Mouse (Mus musculus): ENCODE data around the gene Trappc12. TPM values are rescaled to one million over a fixed set of nuclear protein-coding genes. Genes with fewer than 3 reads are reported as not detected.

Trappc12 gene
- polyA plus RNA-seq, 1 experiment from 2014 or later, result 40.9 TPM

DNA sequence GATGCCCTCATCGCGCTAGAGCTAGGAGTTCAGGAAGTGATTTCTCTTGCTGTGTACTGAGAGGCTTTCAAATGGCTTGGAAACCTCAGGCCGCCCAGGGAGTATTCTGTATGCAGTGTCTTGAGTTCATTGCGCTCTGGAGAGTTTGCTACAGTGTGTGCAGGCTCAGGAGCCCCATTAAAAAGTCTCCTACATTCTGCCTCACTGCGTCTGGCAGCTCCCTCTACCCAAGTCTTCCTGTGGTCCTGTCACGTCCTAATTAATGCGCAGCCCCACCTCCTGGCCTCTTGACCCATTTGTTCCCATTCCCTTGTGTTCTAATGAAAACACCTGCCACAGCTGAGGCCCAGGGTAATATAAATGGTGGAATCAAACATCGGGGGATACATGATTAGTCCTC is 34.6 kb upstream of the Trappc12 start:
- Histone ChIP-seq H3K27me3 (replicated peaks; ENCODE audit: control insufficient read depth, insufficient read depth, low read length) (no peaks in the 10 kb centered on the region), H3K4me3 (ENCODE audit: low read depth, low read length) (no peak overlapping the region), H3K9ac (ENCODE audit: low read length) (no peak overlapping the region), H3K36me3 (ENCODE audit: control insufficient read depth, insufficient read depth, low read length) (no peaks in the 10 kb centered on the region), H3K4me2 (ENCODE audit: low read length) (no peak overlapping the region), H3K27ac (ENCODE audit: low read depth) (no peak overlapping the region), H3K9me3 (ENCODE audit: control insufficient read depth, low read length) (no peaks in the 10 kb centered on the region), H3K4me1 (replicated peaks; ENCODE audit: control insufficient read depth, insufficient read depth, low read length) (peaks cover 6% of the 10 kb centered on the region; the same call in 1 of the 2 replicates)
- 35% methylated on average over 8 of the region's 8 CpGs for WGBS
- ATAC-seq (replicated peaks; ENCODE audit: low FRiP score, low TSS enrichment, low read depth) (no peak), DNase-seq (ENCODE audit: low spot score) (no peak)

DNA sequence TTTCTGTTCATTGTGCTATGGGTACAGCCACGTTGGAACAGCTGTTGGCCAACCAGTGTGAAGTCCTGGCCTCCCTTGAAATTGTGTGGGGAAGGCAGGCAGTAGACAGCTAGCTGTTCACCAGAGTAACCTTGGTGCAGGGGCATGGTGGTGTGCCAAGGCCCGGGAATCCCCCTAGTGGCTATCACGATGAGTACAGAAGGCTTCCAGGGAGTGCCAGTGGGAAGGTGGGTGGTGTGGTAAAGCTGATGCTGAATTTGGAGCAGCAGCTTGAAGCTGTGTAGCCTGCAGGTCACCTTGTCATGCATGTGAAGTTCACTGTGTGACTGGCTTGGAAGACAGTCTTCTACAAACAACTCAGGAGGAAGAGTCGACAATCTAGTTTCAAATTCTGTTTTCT is 34.1 kb upstream of the Trappc12 start:
- Histone ChIP-seq H3K9ac (ENCODE audit: low read length) (no peak overlapping the region), H3K27ac (ENCODE audit: low read depth) (no peak overlapping the region), H3K4me1 (replicated peaks; ENCODE audit: control insufficient read depth, insufficient read depth, low read length) (peaks cover 6% of the 10 kb centered on the region; the same call in 1 of the 2 replicates), H3K4me2 (ENCODE audit: low read length) (no peak overlapping the region), H3K36me3 (ENCODE audit: control insufficient read depth, insufficient read depth, low read length) (no peaks in the 10 kb centered on the region), H3K4me3 (ENCODE audit: low read depth, low read length) (no peak overlapping the region), H3K27me3 (replicated peaks; ENCODE audit: control insufficient read depth, insufficient read depth, low read length) (no peaks in the 10 kb centered on the region), H3K9me3 (ENCODE audit: control insufficient read depth, low read length) (no peaks in the 10 kb centered on the region)
- 39% methylated on average over 4 of the region's 4 CpGs for WGBS
- no peak for DNase-seq (ENCODE audit: low spot score)
- no peak for ATAC-seq (replicated peaks; ENCODE audit: low FRiP score, low TSS enrichment, low read depth)

DNA sequence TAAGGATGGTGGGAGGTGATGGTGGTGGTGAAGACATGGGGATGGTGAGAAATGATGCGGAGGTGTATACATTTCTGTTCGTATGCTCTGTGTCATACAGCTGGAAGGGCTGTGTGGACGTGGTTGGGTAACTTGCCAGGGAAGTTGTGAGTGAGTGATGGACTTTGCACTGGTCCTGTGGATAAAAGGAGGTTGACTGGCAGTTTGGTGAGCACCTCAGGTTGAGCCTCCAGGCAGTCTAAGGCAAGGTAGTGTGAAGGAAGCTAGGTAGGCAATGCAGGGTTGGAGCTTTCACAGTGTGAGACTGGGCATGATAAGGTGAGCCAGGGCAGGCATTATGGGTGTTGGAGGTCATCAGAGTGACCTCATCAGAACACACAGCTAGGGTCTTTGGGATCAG is 32.4 kb upstream of the Trappc12 start:
- H3K9ac ChIP-seq (ENCODE audit: low read length), result no peak overlapping the region
- H3K27ac ChIP-seq (ENCODE audit: low read depth), result no peak overlapping the region
- 87% methylated on average over 3 of the region's 3 CpGs for WGBS
- no peaks in the 10 kb centered on the region for H3K9me3 ChIP-seq (ENCODE audit: control insufficient read depth, low read length)
- peaks cover 6% of the 10 kb centered on the region; the same call in 1 of the 2 replicates for H3K4me1 ChIP-seq (replicated peaks; ENCODE audit: control insufficient read depth, insufficient read depth, low read length)
- DNase-seq (ENCODE audit: low spot score), result no peak
- no peak overlapping the region for H3K4me2 ChIP-seq (ENCODE audit: low read length)
- H3K27me3 ChIP-seq (replicated peaks; ENCODE audit: control insufficient read depth, insufficient read depth, low read length), result no peaks in the 10 kb centered on the region
- H3K36me3 ChIP-seq (ENCODE audit: control insufficient read depth, insufficient read depth, low read length), result no peaks in the 10 kb centered on the region
- H3K4me3 ChIP-seq (ENCODE audit: low read depth, low read length), result no peak overlapping the region
- no peak for ATAC-seq (replicated peaks; ENCODE audit: low FRiP score, low TSS enrichment, low read depth)

DNA sequence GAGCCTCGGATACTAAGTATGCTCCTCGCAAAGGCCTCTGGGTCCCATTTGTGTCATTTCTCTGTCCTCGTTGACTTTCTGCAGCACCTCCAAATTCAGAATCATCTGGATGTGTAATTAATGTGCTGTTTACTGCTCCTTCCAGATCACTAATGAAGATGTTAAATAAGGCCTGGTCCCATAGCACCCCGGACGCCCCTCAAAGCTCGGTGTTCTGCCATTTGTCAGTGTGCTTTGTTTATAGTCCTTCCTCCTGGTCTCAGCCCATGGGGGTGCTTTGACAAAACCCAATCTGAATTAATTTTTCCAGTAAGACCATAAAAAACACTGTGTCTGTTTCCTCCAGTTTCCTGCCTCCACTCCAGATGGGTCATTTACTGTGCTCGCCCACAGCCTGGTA is 29.9 kb upstream of the Trappc12 start:
- Histone ChIP-seq H3K9ac (ENCODE audit: low read length) (no peak overlapping the region), H3K4me3 (ENCODE audit: low read depth, low read length) (no peak overlapping the region), H3K9me3 (ENCODE audit: control insufficient read depth, low read length) (no peaks in the 10 kb centered on the region), H3K4me2 (ENCODE audit: low read length) (no peak overlapping the region), H3K27me3 (replicated peaks; ENCODE audit: control insufficient read depth, insufficient read depth, low read length) (no peaks in the 10 kb centered on the region), H3K36me3 (ENCODE audit: control insufficient read depth, insufficient read depth, low read length) (no peaks in the 10 kb centered on the region), H3K4me1 (replicated peaks; ENCODE audit: control insufficient read depth, insufficient read depth, low read length) (peaks cover 4% of the 10 kb centered on the region; the same call in 1 of the 2 replicates), H3K27ac (ENCODE audit: low read depth) (no peak overlapping the region)
- DNase-seq (ENCODE audit: low spot score), result no peak
- 46% methylated on average over 7 of the region's 7 CpGs for WGBS
- ATAC-seq (replicated peaks; ENCODE audit: low FRiP score, low TSS enrichment, low read depth), result no peak

GRCm38 (mm10) chr12:28775627-28776026 is 25.4 kb upstream of the Trappc12 start:
- Histone ChIP-seq H3K9me3 (ENCODE audit: control insufficient read depth, low read length) (no peaks in the 10 kb centered on the region), H3K4me2 (ENCODE audit: low read length) (no peak overlapping the region), H3K4me3 (ENCODE audit: low read depth, low read length) (no peak overlapping the region), H3K36me3 (ENCODE audit: control insufficient read depth, insufficient read depth, low read length) (no peaks in the 10 kb centered on the region), H3K27ac (ENCODE audit: low read depth) (no peak overlapping the region), H3K4me1 (replicated peaks; ENCODE audit: control insufficient read depth, insufficient read depth, low read length) (no peaks in the 10 kb centered on the region), H3K9ac (ENCODE audit: low read length) (no peak overlapping the region), H3K27me3 (replicated peaks; ENCODE audit: control insufficient read depth, insufficient read depth, low read length) (no peaks in the 10 kb centered on the region)
- no peak for ATAC-seq (replicated peaks; ENCODE audit: low FRiP score, low TSS enrichment, low read depth)
- 83% methylated on average over 6 of the region's 6 CpGs for WGBS
- DNase-seq (ENCODE audit: low spot score), result no peak

DNA sequence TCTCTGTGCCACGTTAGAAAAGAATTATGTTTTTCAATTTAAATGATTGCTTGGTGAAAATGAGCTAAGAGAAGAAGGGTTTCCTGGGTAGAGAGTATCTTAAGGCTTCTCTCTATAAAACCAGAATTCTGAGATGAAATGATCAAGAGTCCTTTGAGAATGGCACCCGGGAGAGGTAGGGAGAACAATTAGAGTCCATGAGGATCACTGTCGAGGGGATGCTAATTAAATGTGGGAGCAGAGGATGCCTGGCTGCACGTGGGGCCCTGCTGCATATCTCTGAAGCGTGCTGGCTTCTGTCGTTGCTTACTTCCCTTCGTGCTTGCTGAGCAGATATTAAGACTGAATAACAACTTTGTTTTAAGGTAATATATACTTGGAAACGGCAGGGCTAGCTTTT is 24.8 kb upstream of the Trappc12 start:
- Histone ChIP-seq H3K4me3 (ENCODE audit: low read depth, low read length) (no peak overlapping the region), H3K4me2 (ENCODE audit: low read length) (no peak overlapping the region), H3K27ac (ENCODE audit: low read depth) (no peak overlapping the region), H3K9ac (ENCODE audit: low read length) (no peak overlapping the region), H3K36me3 (ENCODE audit: control insufficient read depth, insufficient read depth, low read length) (no peaks in the 10 kb centered on the region), H3K4me1 (replicated peaks; ENCODE audit: control insufficient read depth, insufficient read depth, low read length) (no peaks in the 10 kb centered on the region), H3K27me3 (replicated peaks; ENCODE audit: control insufficient read depth, insufficient read depth, low read length) (no peaks in the 10 kb centered on the region), H3K9me3 (ENCODE audit: control insufficient read depth, low read length) (no peaks in the 10 kb centered on the region)
- WGBS, result 55% methylated on average over 8 of the region's 8 CpGs
- ATAC-seq (replicated peaks; ENCODE audit: low FRiP score, low TSS enrichment, low read depth), result no peak
- no peak for DNase-seq (ENCODE audit: low spot score)

DNA sequence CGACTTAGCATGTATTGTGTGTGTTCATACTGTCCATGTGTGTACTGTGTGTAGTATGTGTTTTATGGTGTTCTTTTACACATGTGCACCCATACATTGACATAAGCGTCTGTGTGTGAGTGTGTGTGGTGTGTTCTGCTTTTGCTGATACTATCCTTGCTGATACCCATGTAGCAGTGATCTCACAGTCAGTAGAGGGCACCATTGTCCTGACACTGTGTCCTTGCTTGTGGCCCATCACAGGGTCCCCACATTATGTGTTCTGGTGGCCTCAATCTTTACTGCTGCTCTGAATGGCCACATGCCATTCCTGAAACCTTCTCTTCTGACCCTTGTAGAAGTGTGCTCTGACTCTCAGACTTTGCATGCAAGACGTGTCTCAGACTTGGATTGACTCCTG is 23.5 kb upstream of the Trappc12 start:
- Histone ChIP-seq H3K9me3 (ENCODE audit: control insufficient read depth, low read length) (no peaks in the 10 kb centered on the region), H3K4me3 (ENCODE audit: low read depth, low read length) (no peak overlapping the region), H3K36me3 (ENCODE audit: control insufficient read depth, insufficient read depth, low read length) (no peaks in the 10 kb centered on the region), H3K9ac (ENCODE audit: low read length) (no peak overlapping the region), H3K27me3 (replicated peaks; ENCODE audit: control insufficient read depth, insufficient read depth, low read length) (no peaks in the 10 kb centered on the region), H3K27ac (ENCODE audit: low read depth) (no peak overlapping the region), H3K4me2 (ENCODE audit: low read length) (no peak overlapping the region), H3K4me1 (replicated peaks; ENCODE audit: control insufficient read depth, insufficient read depth, low read length) (no peaks in the 10 kb centered on the region)
- DNase-seq (ENCODE audit: low spot score) (no peak), ATAC-seq (replicated peaks; ENCODE audit: low FRiP score, low TSS enrichment, low read depth) (no peak)
- WGBS, result 79% methylated on average over 3 of the region's 3 CpGs

DNA sequence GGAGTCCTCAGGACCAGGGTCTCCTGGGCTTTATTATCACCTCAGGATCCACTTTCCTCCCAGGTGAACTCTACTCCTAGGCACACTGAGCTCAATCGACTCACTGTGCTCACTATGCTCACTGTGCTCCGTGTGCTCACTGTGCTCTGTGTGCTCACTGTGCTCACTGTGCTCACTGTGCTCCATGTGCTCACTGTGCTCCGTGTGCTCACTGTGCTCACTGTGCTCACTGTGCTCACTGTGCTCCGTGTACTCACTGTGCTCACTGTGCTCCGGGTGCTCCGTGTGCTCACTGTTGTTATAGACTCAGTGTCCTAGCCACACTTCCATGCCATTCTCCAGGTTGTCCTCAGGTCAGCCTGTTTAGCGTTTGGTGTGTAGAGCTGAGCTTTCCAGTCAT is 19.7 kb upstream of the Trappc12 start:
- no peak overlapping the region for H3K4me2 ChIP-seq (ENCODE audit: low read length)
- no peaks in the 10 kb centered on the region for H3K27me3 ChIP-seq (replicated peaks; ENCODE audit: control insufficient read depth, insufficient read depth, low read length)
- WGBS, result 90% methylated on average over 7 of the region's 7 CpGs
- no peak overlapping the region for H3K27ac ChIP-seq (ENCODE audit: low read depth)
- no peak for ATAC-seq (replicated peaks; ENCODE audit: low FRiP score, low TSS enrichment, low read depth)
- H3K4me1 ChIP-seq (replicated peaks; ENCODE audit: control insufficient read depth, insufficient read depth, low read length), result no peaks in the 10 kb centered on the region
- H3K36me3 ChIP-seq (ENCODE audit: control insufficient read depth, insufficient read depth, low read length), result no peaks in the 10 kb centered on the region
- no peaks in the 10 kb centered on the region for H3K9me3 ChIP-seq (ENCODE audit: control insufficient read depth, low read length)
- H3K9ac ChIP-seq (ENCODE audit: low read length), result no peak overlapping the region
- no peak overlapping the region for H3K4me3 ChIP-seq (ENCODE audit: low read depth, low read length)
- DNase-seq (ENCODE audit: low spot score), result no peak

DNA sequence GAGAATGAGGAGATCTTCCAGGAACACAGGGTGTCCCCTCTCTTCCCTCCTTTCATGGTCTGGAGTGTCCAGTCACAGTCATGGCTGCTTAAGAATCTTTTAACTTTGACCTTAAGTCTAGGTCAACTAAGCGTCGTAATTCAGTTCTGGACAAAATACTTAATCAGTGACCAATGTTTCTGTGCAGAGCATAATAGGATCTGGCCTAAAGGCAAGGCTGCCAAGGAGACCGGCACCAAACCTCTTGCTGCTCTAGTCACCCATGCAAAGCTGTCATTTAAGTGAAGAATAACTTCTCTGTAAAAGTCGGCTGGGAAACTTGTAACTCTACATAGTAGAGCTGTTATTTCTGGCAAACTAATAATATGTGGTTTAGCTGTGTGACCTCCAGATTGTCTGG is 5.7 kb upstream of the Trappc12 start:
- 80% methylated on average over 4 of the region's 4 CpGs for WGBS
- Histone ChIP-seq H3K4me3 (ENCODE audit: low read depth, low read length) (no peak overlapping the region), H3K4me2 (ENCODE audit: low read length) (no peak overlapping the region), H3K36me3 (ENCODE audit: control insufficient read depth, insufficient read depth, low read length) (peaks cover 2% of the 10 kb centered on the region; the same call in 1 of the 2 replicates), H3K9me3 (ENCODE audit: control insufficient read depth, low read length) (no peaks in the 10 kb centered on the region), H3K27ac (ENCODE audit: low read depth) (no peak overlapping the region), H3K4me1 (replicated peaks; ENCODE audit: control insufficient read depth, insufficient read depth, low read length) (peaks cover 5% of the 10 kb centered on the region; the same call in 1 of the 2 replicates), H3K27me3 (replicated peaks; ENCODE audit: control insufficient read depth, insufficient read depth, low read length) (no peaks in the 10 kb centered on the region), H3K9ac (ENCODE audit: low read length) (no peak overlapping the region)
- no peak for ATAC-seq (replicated peaks; ENCODE audit: low FRiP score, low TSS enrichment, low read depth)
- DNase-seq (ENCODE audit: low spot score), result no peak

All from intestine, embryonic 14.5 days (tissue).